Mouse (Mus musculus) E14TG2a.4 (cell line): ENCODE results near the gene Trp53i13.

Experiments used
- CTCF ChIP-seq: conservative IDR thresholded peaks from 2 replicates; pipeline ENCODE4 v1.5.1; 2014; ENCODE audit warnings: low read length
- NANOG ChIP-seq: IDR thresholded peaks from 2 replicates; pipeline ENCODE4 v1.6.1; 2014; ENCODE audit warnings: borderline replicate concordance, low read length, mixed read lengths
- POU5F1 ChIP-seq: IDR thresholded peaks from 2 replicates; pipeline ENCODE4 v1.6.1; 2014; ENCODE audit warnings: low read length, borderline replicate concordance

DNA sequence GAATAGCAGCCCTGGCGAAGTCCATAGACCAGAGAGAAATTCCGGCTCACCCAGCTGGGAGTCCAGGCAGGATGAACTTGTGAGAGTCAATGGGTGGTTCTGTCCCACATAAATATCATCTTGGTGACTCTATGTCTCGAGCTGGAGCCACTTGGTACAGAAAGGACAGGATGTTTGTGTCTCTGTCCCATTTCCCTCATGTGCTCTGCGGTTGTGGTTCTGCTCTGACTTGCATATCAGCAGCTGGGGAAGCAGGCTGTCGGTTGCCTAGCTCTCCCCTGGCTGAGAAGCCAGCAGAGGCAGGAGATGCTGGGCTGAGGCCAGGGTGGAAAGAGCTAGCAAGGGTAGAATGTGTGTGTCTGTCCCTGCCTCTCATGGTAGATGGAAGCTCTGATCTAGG lies 3.3 kb upstream of the Trp53i13 start, which contains the start of gene Gm10392:
- no peak for TF ChIP-seq CTCF
- TF ChIP-seq POU5F1 = no peak
- TF ChIP-seq NANOG = no peak
